Mouse (Mus musculus) c-Kit-positive CD71-positive TER-119-negative erythroid progenitor cells, embryonic 14.5 days (primary cell): ENCODE data around the gene Smok2b.
"Not testable (repeated sequence)": the region's sequence is repeated elsewhere in the genome, so short reads cannot be mapped to it uniquely, and the experiment has no call there.

Experiments
- DNase-seq: peaks from one replicate; pipeline ENCODE4 v3.0.0-alpha.2; 2013; ENCODE audit warnings: low read depth

Gene Smok2b

DNA sequence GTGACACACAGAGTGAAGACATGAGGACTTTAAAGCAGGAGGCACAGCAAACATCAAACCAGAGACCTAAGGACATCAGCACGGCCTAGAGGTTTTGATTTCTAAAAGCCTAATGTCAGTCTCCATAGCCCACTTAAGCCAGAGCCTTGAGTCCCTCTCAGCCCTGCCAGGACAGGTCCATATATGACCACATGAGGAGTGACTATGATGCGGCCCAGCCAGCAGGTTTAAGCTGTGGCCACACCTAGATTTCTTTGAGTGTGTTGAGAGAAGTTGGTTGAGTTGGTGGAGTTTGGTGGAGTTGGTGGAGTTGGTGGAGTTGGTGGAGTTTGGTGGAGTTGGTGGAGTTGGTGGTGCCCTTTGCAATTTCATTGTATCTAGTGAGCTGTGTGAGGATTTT, at the start of gene Smok2b:
Gene Smok2b (plus strand): TSS at position 301 of the 400 bp plus-strand sequence.
- DNase-seq = not testable (repeated sequence)

DNA sequence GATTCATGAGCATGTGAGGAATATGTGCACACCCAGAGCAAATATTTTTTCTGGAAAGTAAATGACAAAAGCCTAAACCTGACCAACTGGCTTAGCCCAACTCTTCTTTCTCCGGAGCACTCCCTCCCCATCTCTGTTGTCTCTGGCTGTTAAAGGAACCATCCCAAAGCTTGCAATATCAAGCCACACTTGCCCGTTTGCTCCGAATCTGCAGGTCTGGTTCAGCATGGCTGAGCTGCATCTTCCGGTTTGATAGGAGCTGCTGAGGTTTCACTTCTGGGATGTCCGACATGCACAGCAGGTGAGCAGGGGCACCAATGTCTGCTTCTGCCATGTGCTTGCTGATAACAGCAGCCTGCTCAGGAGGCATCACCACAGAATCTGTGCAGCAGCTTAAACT, 49.6 kb upstream of the Smok2b start:
- DNase-seq = not testable (repeated sequence)

DNA sequence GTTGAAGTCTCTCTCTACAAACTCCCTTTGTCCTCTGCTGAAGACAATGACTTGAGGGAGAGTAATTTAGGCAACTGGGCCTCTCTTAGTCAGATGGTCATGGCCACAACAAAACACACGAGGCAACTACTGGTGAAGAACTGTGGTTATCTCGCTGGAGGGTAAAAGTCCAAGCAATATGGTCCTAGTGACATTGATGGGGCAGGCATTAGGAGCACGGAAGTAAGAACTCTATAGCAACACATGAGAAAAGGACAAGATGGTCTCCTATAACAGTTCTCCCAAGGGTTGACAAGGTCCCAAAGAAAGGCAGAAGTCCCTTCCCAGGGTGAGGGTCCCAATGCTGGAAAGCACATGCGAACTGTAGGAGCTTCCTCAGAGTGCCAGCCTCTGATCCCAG, 47.3 kb upstream of the Smok2b start:
- DNase-seq = not testable (repeated sequence)

DNA sequence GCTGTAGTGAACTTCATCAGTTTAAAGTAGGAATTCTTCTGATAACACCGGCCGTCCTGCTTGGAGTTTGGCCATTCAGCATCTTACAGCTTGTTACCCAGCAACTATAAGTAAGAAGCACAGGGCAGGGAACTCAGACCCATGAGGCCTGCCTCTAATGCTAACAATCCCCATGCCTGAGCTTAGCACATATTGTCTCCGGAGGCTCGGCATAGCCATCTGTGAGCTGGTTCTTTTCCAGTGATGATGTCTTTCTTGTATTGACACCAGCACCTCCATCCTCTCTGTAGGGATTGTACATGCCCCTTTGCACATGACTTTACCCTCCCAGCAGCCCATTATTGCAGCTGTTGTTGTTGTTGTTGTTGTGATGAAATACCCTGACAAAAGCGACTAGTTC, 45.5 kb upstream of the Smok2b start:
- not testable (repeated sequence) for DNase-seq

DNA sequence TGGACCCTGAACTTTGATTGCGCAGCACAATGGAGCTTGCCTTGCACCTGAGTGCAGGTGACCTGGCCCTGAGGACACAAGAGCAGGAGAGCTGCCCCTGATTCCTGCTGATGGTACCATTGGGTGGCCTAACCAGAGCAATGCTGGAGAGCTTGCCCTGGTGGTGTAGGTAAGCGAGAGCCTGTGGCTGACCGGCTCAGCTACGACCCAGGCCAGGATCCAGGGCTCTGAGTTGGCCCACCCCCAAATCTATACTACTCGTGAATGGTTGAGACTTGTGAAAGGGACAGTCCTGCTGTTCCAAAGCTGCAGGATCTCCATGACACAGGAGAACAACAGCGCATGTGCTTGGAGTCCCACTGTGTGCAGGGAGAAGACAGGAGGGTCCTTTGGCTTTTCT, 43.5 kb upstream of the Smok2b start:
- not testable (repeated sequence) for DNase-seq

DNA sequence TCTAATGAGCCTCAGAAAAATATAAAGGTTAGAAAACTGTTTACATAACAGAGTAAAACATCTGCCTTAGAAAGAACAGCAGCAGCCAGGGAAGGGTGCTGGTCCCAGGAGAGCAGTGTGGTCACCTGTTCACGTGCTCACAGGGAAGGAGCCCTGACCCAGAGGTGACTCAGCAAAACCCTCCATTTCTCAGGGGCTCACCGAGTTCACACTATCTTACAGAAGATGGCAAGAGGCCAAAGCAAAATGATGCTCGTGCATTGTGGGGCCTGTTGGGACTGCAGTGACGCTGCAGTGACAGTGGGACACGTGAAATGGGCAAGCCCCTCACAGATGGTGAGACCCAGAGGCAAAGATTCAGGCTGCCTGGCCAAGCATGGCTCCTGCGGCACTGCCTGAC, 42.4 kb upstream of the Smok2b start:
- DNase-seq = not testable (repeated sequence)

DNA sequence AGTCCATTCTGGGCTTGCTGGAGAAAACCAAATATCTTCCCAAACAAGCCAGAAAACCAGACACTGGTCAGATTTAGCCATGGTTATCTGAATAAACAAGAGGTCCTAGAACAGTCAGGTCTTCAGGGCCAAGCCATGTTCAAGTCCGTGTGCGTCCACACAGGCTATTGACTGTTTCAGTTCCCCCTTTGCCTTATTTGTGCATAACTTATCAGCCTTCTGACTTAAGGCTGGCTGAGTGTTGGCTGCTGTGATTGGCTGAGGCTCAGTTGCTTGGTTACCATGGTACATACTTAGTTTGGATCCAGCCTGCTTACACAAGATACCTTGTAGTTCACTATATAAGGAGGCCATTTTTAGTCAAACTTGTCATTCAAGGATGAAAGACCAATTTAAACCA, 41.2 kb upstream of the Smok2b start:
- DNase-seq = not testable (repeated sequence)

DNA sequence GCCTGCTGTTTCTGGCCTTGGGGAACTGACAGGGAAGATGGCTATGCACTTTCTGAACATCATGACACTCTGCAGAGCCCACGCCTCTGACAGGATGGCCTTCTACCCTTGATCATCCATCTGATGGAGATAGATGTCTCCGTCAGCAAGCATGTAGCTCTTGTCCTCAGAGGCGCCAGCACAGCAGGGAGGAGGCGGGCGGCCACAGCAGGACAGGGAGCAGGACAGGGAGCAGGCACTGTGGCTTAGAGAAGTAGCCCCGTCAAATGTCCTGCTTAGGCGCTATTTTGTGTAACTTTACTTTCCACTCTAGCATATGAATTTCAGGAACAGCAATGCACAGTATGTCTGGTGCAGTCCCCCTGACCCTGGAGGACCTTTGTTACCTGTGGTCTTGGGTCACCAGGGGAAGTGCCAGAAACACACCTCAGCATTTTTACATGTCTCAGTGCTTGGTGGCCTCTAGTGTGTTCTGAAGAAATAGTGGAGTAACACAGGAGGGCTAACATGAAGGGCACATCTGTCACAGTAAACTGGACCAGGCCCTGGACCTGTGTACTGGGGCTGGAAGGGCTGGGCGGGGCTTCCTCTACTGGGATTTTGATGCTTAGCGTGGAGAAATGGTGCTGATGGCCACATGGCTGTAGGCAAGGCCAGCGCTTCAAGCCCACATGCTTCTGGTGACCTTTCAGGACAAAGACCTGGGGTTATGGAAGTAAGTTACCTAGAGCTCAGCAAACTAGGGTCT, 39.0 kb upstream of the Smok2b start:
- not testable (repeated sequence) for DNase-seq

DNA sequence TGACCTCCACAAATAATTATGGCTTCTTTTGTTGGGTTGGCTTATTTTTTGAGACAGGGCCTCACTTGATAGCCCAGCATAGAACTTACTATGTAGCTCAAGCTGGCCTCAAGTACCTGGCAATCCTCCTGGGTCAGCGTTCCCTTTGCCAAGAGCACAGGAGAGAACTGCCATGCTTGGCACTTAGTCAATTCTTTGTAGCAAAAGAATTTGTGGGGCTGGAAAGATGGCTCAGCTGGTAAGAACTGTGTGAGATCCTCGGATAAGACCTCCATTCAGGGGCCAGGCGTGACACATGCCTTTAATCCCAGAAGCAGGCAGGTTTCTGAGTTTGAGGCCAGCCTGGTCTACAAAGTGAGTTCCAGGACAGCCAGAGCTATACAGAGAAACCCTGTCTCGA, 33.6 kb upstream of the Smok2b start:
- DNase-seq = not testable (repeated sequence)

DNA sequence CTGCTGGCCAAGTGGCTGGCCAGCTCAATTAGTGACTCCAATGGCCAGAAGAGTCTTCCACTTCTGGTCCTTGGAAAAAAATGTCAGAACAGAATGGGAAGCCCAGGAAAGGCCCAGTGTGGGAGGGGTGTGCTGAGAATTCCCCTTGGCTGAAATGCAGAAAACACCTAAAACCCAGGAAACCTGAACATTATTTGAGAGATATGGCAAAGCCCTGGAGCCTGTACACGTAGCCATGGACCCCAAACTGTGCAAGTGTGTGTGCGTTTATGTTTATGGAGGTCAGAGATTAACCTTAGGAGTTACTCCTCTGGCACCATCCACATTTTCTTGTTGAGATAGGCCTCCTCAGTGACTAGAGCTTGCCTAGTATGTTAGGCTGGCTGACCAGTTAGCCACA, 31.2 kb upstream of the Smok2b start:
- DNase-seq = not testable (repeated sequence)

DNA sequence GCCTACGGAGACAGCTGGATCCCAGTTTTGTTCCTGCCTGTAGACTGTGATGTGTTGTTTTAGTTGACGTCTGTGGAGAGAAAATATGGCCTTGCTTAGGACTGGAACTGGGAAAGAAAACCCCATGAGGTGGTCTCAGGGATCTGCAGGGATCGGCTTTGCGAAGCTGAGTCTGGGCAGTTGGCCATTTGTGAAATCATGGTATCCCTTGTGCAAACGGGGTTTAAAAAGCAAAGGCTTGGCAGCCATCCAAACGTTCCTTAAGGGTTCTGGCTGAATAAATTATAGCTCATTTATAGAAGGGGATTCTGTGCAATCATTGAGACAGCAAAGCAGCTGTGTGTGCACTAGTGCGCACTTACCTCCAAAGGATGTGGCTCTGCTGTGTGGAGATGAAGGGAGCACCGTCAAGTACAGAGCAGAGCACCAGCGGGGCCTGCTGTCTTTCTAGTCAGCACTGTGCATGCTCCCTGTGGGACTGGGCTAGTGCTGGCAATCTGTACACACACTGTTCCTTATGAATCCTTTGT, 30.1 kb upstream of the Smok2b start:
- DNase-seq = not testable (repeated sequence)

DNA sequence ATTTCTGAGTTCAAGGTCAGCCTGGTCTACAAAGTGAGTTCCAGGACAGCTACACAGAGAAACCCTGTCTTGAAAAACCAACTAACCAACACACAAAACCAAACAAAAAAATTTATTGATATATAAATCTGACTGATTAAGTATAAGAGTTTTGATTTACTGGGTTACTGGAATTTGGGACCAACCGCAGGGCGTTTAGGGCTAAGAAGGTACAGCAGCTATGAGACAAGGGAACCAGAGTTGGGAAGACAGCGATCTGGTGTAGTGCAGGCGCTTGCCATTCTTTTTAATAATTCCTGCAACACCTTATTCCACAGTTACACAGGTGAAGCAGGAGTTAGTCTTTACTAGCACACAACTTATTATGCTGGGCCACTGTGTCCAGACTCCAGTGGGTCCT, 28.5 kb upstream of the Smok2b start:
- DNase-seq = not testable (repeated sequence)

DNA sequence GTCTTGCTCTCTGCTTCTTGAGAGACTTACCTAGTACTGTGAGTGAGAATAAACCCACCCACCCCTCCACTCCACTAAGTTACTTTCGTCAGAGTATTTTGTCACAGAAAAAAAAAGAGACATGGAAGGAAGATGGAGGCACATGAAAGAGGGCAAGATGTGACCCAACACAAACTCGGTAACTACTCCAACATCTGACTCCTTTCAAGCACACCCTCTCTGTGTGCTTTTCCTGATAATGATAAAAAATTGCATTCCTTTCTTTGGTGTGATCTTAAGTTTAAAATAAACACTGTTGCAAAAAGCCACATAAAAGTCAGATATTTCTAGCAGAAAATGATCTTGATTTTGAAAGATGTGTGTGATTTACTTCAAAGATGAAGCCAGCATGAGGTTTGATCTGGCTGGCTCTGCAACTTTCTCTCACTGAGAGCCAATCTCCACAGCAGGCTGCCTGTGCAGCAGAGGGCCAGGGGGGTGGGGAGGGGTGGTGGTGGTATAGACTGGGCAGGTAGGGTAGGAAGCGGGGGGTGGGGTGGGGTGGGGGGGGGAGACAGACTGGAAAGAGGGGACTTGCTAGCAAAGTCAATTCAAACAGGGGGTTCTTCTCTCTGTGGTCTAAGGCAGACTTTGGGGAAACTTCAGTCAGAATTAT, 27.5 kb upstream of the Smok2b start:
- DNase-seq = not testable (repeated sequence)

DNA sequence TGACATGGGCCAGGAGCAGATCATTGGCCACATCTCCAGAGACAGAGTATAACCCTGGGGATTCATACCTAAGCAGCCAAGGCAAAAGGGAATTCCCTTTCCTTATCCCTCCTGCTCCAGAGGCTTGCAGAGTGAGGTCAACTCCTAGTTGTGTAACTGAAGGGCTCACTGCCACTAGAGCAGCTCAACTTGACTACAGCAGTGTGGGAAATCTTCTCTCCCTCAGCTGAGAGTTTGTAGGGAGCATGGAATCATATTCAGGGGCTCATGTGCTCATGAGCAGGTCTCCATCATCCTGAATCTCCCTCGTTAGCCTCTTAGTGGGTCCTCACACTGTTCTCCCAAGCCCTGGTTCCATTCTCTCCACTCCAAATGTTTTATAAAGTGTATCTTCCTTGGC, 24.8 kb upstream of the Smok2b start:
- not testable (repeated sequence) for DNase-seq

DNA sequence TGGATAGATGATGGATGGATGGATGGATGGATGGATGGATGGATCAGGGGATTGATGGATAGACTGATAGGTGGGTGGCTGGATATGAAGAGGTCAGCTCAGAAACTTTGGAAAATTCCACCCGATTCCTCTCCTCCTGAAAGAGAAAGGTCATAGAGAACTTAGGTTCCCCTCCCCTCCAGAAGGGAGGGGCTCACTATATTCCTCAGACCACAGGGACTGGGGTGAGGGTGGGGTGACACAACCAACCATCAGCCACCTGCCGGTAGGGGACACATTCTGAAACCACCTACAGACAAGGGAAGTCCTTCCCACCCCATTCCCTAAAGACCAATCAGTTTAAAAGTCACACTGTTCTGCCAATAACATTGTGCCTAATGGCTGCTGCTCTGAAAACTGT, 23.6 kb upstream of the Smok2b start:
- no peak for DNase-seq

DNA sequence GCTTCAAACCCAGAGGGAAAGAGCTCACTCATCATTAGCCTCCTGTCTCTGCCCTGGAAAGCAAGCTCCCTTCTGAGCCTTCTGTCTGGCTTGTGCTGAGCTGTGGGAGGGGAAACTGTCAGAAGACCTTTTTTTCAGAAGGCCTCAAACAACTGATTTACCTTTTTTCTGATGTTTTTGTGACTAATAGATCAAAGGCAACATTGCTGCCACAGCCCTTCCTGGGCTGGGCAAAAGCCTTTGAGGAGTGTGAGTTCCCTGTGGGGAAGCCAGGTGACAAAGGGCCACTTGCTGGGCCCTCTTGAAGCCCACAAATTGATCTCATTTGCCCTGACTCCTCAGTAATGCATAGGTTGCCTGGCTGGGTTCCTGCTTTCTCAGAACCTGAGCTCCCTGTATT, 21.6 kb upstream of the Smok2b start:
- not testable (repeated sequence) for DNase-seq

DNA sequence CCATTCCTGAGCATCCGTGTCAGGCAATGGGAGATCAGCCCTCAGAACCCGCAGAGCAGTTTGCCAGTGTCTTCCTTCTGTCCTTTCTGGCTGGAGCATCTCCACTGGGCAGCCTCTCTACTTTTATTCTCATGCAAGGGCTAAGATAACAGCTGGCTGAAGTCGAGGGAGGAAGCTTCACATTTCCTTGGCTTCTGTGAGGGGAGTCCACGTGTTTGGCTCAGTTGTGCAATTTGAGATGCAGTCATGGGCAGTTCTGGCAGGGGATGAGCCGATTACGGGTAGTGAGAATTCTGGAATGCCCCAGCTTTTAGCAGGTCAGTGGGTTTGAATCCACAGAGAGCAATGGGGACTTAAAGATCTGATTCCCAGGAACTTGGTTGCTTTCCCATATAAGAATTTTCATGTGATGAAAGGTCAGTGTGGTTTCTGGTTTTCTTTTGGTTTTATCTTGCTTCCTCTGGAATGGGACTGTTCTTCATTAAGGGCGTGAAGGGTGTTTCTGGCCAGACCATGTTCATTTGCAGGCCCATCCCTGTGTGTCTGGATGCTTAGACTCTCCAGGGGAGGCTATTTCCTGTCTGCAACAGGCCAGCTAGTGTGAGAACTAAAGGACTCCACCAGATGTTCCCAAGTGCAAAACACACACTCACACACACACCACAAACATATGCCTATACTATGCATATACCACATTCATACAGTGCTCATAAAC, 17.8 kb upstream of the Smok2b start:
- no peak for DNase-seq

DNA sequence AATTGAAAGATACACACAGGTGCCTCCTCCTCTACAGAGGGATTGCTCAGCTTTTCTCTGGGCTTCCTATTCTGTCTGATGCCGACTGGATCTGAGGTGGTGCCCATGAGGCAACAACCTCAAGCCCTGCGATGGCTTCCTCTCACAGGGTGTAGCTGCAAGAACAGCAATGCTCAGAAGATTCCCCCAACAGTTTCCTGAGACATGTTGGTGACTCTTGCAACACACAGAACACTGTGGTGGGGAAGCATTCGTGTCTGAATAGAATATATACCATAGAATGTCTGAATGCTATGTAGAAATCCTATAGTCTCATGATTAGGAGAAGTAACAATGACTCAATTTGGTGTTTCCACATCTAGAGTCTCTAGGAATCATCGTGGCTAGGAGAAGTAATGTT, 15.9 kb upstream of the Smok2b start:
- DNase-seq = no peak

DNA sequence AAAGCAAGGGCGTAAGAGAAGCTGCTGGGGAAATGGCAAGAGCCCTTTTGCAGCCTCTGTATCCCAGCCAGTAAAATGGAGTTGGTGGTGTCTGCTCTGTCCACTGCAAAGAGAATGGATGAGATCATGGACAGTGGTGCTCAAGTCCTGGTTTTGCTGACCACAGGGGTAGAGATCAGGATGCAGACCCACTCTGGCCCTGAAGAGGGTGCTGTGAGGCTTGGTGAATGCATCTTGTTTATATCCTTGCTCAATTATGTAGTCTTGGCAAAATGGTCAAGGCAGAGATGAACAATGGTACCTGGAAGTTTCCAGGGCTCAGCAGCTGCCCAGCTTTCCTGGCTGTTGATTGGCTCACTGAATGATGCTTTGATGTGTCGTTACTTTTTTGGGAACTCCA, 14.5 kb upstream of the Smok2b start:
- no peak for DNase-seq

DNA sequence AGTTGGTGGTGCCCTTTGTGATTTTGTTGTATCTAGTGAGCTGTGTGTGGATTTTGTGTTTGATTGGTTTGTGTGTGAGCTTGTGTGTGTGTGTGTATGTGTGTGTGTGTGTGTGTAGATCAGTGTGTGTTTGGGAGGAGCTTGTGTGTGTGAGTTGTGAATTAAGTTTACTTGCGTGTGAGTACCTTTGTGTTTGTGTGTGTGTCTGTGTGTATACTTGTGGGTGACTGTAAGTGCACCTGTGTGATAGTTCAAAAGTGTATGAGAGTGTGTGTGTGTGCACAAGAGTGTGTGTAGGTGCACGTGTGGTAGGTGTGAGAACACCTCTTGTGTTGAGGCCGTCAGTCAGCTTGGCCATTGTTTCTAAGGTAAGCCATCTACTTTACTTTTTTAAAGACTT, 9.2 kb upstream of the Smok2b start, which contains the start of gene Smok2a:
Gene Smok2a (plus strand): TSS at position 301 of the 400 bp plus-strand sequence.
- DNase-seq = no peak

DNA sequence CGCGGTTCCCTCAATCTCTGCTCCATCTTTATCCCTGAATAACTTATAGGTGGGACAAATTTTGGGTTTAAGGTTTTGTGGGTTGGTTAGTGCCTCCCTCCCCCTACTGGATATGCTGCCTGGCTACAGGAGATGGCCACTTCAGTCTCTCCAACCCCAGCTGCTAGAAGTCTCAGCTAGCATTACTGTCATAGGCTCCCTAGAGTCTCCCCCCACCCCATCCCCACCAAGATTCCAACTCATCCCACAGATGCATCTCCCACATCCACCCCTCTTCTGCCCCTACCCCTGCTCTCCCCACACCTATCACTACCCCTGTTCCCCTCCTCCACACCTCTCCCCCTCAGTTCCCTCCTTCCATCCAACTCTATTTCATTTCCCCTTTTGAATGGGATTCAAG, 8.1 kb upstream of the Smok2b start:
- not testable (repeated sequence) for DNase-seq

DNA sequence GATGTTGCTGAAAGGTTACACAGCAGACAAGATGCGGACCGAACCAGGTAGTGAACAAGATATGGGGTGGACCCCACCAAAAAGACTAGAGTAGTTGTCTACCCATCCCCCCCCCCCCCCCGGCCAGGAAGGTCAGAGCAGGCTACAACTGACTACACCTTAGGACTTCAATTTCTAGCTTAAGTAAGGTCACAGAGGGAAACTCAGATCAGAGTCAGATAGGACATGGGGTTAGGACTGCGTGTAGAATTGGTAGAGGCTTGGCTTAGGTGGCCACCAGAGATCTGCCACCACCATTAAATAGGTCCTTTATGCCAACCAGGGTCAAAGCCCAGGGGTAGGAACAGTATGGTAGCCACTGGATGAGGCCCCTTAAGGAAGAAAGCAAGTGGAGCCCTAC, 9.4 kb downstream of the Smok2b start:
- not testable (repeated sequence) for DNase-seq
